Mouse (Mus musculus) intestine, embryonic 15.5 days (tissue): ENCODE results near the gene Tmprss4. TPM values are rescaled to one million over a fixed set of nuclear protein-coding genes. Genes with fewer than 3 reads are reported as not detected.

Experiments used
- ATAC-seq: fragments of 200-750 bp; cut with Nextera tagmentation; 2 replicates; pipeline ENCODE4 v1.8.0; 2017; ENCODE audit warnings: moderate TSS enrichment, moderate library complexity
- H3K27ac ChIP-seq: fragments of 300-500 bp; sonication (generic); 2 replicates; pipeline ENCODE4 v1.5.1; 2015; ENCODE audit warnings: mild to moderate bottlenecking, inconsistent platforms
- H3K27me3 ChIP-seq: fragments of 300-500 bp; sonication (generic); replicated peaks from 2 replicates; pipeline ENCODE4 v1.6.1; 2015; ENCODE audit warnings: inconsistent platforms
- H3K36me3 ChIP-seq: fragments of 300-500 bp; sonication (generic); 2 replicates; pipeline ENCODE4 v1.6.1; 2015; ENCODE audit warnings: inconsistent platforms
- H3K4me1 ChIP-seq: fragments of 300-500 bp; sonication (generic); replicated peaks from 2 replicates; pipeline ENCODE4 v1.6.1; 2015; ENCODE audit warnings: inconsistent platforms
- H3K4me2 ChIP-seq: fragments of 300-500 bp; sonication (generic); replicated peaks from 2 replicates; pipeline ENCODE4 v1.6.1; 2015; ENCODE audit warnings: mild to moderate bottlenecking, inconsistent platforms
- H3K4me3 ChIP-seq: fragments of 300-500 bp; sonication (generic); replicated peaks from 2 replicates; pipeline ENCODE4 v1.5.1; 2015; ENCODE audit warnings: inconsistent platforms
- H3K9ac ChIP-seq: fragments of 300-500 bp; sonication (generic); 2 replicates; pipeline ENCODE4 v1.6.1; 2015; ENCODE audit warnings: inconsistent platforms
- H3K9me3 ChIP-seq: fragments of 300-500 bp; sonication (generic); 2 replicates; pipeline ENCODE4 v1.6.1; 2016; ENCODE audit warnings: inconsistent platforms
- WGBS: fragments of 180-500 bp; shearing (Covaris S2); methylation state at CpG from one replicate; pipeline ENCODE4 v1.1.7; 2015; 5-methylcytosine and 5-hydroxymethylcytosine counted together
- polyA plus RNA-seq: library from polyadenylated mRNA; unstranded; fragments of >200 nt; fragmentation: Nextera tagmentation; extraction: Ambion mirVana; gene quantifications from 2 replicates; pipeline ENCODE4 v1.2.1, GENCODE M21; 2015

Gene Tmprss4
- polyA plus RNA-seq, 1 experiment from 2014 or later = 29.1 TPM

DNA sequence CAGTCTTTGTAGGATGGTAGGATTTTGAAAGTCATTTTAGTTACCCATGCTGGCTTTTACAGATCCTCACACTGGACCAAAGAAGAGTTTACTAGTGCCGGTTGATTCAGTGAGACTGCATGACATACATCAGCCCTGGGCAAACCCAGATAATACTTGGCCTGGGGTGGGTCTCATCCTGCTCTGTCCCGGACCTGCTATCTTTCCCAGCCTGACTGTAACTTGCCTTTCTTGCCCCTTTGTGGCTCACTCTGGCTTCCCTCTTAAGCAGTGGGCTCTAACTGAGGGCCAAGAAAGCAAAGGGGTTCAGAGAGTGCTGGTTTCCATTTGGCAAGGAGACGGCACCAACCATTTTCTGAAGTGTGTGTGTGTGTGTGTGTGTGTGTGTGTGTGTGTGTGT, 15.8 kb upstream of the Tmprss4 start:
- 84% methylated on average over 3 of the region's 3 CpGs for WGBS

DNA sequence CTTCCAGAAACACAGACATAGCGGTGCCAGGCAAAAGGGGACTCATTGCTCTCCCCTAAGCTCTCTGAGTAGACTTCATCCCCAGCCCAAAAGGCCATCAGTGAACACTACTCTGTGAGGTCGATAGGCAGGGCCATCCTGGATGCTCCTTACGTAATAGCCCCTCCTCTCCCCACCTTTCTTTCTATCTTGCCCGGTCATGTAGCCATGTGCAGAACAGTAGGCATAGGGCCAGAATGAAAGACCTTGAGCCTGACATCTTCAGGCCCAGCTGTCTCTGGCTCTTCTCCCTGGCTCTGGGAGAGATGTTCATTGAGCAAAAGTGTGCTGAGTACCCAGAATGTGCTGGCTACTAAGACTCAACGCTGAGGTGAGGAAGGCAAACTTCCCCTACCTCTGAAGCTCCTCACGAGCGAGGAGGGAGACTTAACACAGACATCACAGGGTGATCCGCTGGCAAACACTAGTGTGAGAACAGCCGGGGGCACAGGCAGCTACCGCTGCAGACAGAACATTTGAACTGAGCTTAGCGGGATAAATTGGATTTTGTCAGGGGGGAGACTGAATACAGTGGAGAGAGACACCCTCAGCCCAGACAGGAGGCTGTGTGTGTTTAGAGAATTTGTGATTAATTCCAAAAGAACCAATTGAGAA, 11.8 kb upstream of the Tmprss4 start:
- no peaks in the 10 kb centered on the region for H3K4me1 ChIP-seq
- no peaks in the 10 kb centered on the region for H3K9me3 ChIP-seq
- H3K4me2 ChIP-seq = no peak overlapping the region
- WGBS = 50% methylated on average over 11 of the region's 11 CpGs
- no peaks in the 10 kb centered on the region for H3K27me3 ChIP-seq
- no peak overlapping the region for H3K4me3 ChIP-seq
- no peak overlapping the region for H3K27ac ChIP-seq
- no peak for ATAC-seq
- no peaks in the 10 kb centered on the region for H3K36me3 ChIP-seq
- no peak overlapping the region for H3K9ac ChIP-seq

More for the DNA sequence above, 15.8 kb upstream of the Tmprss4 start:
- Histone ChIP-seq H3K9ac (no peak overlapping the region), H3K4me3 (no peak overlapping the region), H3K27me3 (no peaks in the 10 kb centered on the region; the same call in 1 of the 2 replicates), H3K4me1 (no peaks in the 10 kb centered on the region), H3K36me3 (no peaks in the 10 kb centered on the region), H3K4me2 (no peak overlapping the region), H3K9me3 (no peaks in the 10 kb centered on the region), H3K27ac (no peak overlapping the region)
- no peak for ATAC-seq

DNA sequence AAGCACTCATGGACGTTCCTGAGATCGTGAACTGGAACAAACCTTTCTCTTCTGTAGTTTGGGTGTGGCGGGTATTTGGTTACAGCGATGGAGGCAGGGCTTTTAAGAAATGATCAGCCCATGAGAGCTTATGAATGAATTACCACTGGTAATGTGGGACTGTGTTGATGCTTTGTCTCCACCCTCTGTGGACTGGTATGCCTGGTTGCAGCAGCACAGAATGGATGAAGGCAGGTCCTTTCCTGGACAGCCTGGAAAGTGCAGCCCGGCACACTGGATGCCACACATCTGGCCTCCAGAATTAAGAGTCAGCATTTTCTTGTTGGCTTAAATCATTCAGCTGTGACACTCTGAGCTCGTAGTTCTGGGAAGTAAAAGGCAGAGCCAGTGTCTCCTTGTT, 8.1 kb upstream of the Tmprss4 start:
- H3K27me3 ChIP-seq = no peaks in the 10 kb centered on the region
- WGBS = 68% methylated on average over 6 of the region's 6 CpGs
- no peak overlapping the region for H3K27ac ChIP-seq
- H3K4me2 ChIP-seq = no peak overlapping the region
- H3K4me1 ChIP-seq = no peaks in the 10 kb centered on the region
- ATAC-seq = no peak
- no peaks in the 10 kb centered on the region for H3K36me3 ChIP-seq
- H3K9ac ChIP-seq = no peak overlapping the region
- no peaks in the 10 kb centered on the region for H3K9me3 ChIP-seq
- no peak overlapping the region for H3K4me3 ChIP-seq

DNA sequence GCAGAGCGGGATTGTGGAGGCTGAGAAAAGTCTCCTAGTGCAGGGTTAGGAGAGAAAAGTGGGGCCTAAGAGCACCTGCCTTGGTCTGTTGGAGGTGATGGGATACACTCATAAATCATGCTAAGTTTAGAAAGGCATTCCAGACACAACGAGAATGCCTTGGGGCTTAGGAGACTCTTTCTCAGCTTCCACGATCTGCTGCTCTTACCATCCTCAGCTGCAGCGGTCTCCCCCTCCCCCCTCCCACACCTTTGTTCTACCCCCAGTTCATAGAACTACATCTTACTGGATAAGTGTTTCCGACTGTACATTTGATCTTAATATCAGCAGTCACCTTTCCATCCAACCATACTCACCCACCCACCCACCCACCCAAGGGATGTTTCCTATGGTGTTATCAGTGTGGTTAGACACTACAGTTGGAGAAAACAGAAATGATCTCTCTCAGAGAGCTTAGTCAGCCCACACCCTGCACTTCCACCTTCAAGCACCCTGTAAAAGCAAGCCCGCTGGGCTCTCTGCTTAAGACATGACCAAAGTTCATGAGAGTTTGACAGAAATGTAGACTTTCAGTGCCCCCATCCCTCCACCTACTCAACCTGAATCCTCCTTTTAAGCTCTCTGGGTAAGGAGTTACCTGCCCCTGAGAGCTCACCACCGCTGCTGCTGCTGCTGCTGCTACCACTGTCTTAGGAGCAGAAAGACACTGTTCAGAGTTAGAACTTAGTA, 3.3 kb upstream of the Tmprss4 start:
- no peak overlapping the region for H3K4me2 ChIP-seq
- 0 out of 2 replicates have a peak, but pooled peaks cover 4% of the 10 kb centered on the region for H3K4me1 ChIP-seq
- H3K27ac ChIP-seq = no peak overlapping the region
- no peaks in the 10 kb centered on the region for H3K9me3 ChIP-seq
- H3K36me3 ChIP-seq = no peaks in the 10 kb centered on the region
- H3K4me3 ChIP-seq = no peak overlapping the region
- 69% methylated on average over 7 of the region's 7 CpGs for WGBS
- no peak for ATAC-seq
- no peak overlapping the region for H3K9ac ChIP-seq
- H3K27me3 ChIP-seq = no peaks in the 10 kb centered on the region

DNA sequence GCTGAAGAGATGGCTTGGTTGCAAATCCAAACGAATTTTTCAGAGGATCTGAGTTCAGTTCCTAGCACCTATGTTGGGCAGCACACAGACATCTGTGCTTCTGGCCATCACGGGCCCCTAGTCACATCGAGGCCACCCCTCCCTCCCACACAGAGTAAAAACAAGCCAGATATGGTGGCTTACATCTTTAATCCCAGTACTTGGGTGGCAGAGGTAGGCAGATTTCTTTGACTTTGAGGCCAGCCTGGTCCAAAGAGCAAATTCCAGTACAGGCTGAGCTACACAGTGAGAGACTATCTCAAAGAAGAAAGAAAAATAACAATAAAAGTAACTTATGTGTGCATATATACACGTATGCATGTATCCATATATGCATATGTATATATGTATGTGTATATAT, 2.2 kb upstream of the Tmprss4 start:
- Histone ChIP-seq H3K4me3 (no peak overlapping the region), H3K27me3 (no peaks in the 10 kb centered on the region), H3K36me3 (no peaks in the 10 kb centered on the region), H3K27ac (no peak overlapping the region), H3K4me2 (no peak overlapping the region), H3K9ac (no peak overlapping the region), H3K4me1 (peaks cover 10% of the 10 kb centered on the region; the same call in 1 of the 2 replicates), H3K9me3 (no peaks in the 10 kb centered on the region)
- ATAC-seq = no peak
- WGBS = 77% methylated on average over 4 of the region's 4 CpGs

DNA sequence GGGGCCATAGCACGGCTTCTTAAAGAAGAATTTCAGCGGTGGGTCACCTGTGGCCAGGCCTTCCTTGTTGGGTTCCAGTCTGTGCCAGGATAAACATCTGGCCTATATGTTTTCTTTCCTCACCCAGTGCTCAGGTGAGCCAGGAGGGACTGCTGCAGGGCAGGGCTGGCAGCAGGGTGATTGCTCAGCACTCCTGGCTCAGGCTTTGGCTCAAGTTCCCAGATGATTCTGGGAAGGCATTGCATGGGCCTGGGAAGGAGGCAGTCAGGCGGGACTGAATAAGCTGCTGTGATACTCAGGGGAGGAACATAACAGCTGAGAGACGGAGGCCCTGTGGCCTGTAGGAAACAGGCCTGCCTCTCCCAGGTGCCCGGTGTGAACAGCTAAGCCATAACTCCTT, 1.3 kb upstream of the Tmprss4 start:
- Histone ChIP-seq H3K4me3 (no peak overlapping the region), H3K36me3 (no peaks in the 10 kb centered on the region), H3K9me3 (no peaks in the 10 kb centered on the region), H3K4me2 (no peak overlapping the region), H3K9ac (no peak overlapping the region), H3K27me3 (no peaks in the 10 kb centered on the region), H3K27ac (no peak overlapping the region), H3K4me1 (peaks cover 12% of the 10 kb centered on the region; the same call in 1 of the 2 replicates)
- 84% methylated on average over 5 of the region's 5 CpGs for WGBS
- no peak for ATAC-seq

DNA sequence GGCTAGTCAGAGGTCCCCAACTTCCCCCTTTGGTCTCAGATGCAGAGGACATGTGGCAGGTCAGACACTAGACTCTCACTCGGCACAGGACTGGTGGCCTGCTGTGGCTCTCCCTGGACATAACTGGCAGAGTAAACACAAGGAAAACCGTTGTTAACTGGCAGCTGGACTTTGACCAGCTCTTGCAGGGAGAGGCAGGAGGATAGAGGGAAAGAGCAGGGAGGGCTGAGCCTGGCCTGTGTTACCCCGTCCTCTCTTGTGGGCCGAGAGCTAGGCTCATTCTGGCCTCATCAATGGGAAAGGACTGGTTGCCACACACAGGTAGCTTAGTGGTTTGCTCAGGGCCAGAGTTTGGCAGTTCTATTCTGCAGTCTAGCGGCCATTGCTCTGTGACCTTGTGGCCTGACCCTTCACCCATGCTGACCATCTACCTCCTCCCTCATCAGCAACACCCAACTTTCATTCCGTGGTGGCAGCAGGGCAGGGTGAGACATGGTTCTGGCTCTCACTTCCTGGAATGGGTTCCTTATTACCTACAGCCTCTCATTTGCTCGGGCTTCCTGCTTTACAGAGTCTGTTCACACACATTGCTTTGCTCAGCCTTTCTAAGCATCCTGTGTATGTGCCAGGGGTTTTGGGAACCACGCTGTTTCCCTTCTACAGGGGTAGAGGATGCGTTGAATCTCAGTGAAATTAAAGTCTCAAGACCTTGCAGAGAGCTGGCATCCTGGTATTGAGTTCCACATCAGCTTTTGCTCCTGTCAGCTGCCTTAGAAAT, 1.7 kb downstream of the Tmprss4 start:
- Histone ChIP-seq H3K4me1 (peaks cover 14% of the 10 kb centered on the region; the same call in 1 of the 2 replicates), H3K9me3 (no peaks in the 10 kb centered on the region), H3K36me3 (no peaks in the 10 kb centered on the region), H3K27me3 (no peaks in the 10 kb centered on the region), H3K4me3 (peak overlapping the region; percentile 25; the same call in 1 of the 2 replicates), H3K4me2 (peak overlapping the region; percentile 52), H3K9ac (no peak overlapping the region), H3K27ac (peak overlapping the region; percentile 85)
- 49% methylated on average over 9 of the region's 9 CpGs for WGBS
- peak; percentile 72 for ATAC-seq

DNA sequence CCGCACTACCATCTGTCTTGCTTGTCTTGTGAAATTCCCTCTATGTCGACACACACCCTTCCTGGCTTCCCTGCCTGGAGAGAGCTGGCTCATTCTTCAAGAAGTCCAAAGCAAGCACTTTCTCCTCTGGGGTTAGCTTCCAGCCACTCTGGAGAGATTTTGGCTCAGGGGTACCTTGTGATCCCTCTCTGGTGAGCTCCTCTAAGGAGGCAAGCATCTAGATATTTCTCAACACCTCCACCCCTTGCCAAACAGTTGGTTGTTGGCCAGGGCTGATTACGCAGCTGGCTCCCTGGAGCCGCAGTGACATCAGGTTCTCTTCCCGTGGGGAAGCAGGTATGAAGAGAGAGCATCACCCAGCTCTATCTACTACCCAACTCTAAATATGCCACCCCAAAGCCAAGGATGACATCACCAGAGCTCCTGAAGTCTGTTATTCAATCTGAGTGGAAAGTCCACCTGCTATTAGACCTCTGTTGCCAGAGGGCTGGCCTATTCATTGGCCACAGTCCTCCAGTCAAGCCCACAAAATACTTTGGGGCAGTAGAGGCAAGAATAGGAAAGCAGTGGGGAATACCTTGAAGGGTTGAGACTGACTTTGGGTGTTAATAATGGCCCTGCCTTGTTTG, 2.5 kb downstream of the Tmprss4 start:
- H3K36me3 ChIP-seq = no peaks in the 10 kb centered on the region
- no peak overlapping the region for H3K4me3 ChIP-seq
- no peak overlapping the region for H3K9ac ChIP-seq
- H3K4me2 ChIP-seq = peak overlapping the region; percentile 52
- ATAC-seq = no peak
- WGBS = 80% methylated on average over 5 of the region's 5 CpGs
- peak overlapping the region; percentile 85; the same call in 1 of the 2 replicates for H3K27ac ChIP-seq
- no peaks in the 10 kb centered on the region for H3K9me3 ChIP-seq
- H3K4me1 ChIP-seq = peaks cover 16% of the 10 kb centered on the region; the same call in 1 of the 2 replicates
- H3K27me3 ChIP-seq = no peaks in the 10 kb centered on the region

DNA sequence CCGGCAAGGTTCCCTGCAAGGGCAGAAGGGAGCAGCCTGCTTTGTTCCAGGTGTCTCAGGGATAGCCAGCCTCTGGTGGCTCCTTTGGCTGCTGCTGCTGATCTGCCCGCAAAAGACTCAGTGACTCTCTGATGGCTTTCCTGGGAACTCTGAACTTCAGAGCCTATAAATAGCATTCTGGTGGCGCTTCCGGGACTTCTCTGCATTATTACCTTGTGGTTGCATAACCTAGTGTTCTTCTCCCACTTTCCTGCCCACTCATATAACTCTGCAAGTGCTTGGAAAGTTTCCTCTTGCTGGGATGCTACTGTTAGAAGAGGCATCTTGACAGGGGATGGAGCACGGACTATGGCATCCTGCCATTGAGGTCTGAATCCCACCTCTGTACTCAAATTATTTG, 6.3 kb downstream of the Tmprss4 start:
- no peak overlapping the region for H3K4me3 ChIP-seq
- H3K4me2 ChIP-seq = no peak overlapping the region
- ATAC-seq = no peak
- no peaks in the 10 kb centered on the region for H3K9me3 ChIP-seq
- peaks cover 12% of the 10 kb centered on the region; the same call in 1 of the 2 replicates for H3K4me1 ChIP-seq
- 71% methylated on average over 5 of the region's 5 CpGs for WGBS
- H3K9ac ChIP-seq = no peak overlapping the region
- H3K27me3 ChIP-seq = no peaks in the 10 kb centered on the region
- H3K27ac ChIP-seq = no peak overlapping the region
- no peaks in the 10 kb centered on the region for H3K36me3 ChIP-seq

DNA sequence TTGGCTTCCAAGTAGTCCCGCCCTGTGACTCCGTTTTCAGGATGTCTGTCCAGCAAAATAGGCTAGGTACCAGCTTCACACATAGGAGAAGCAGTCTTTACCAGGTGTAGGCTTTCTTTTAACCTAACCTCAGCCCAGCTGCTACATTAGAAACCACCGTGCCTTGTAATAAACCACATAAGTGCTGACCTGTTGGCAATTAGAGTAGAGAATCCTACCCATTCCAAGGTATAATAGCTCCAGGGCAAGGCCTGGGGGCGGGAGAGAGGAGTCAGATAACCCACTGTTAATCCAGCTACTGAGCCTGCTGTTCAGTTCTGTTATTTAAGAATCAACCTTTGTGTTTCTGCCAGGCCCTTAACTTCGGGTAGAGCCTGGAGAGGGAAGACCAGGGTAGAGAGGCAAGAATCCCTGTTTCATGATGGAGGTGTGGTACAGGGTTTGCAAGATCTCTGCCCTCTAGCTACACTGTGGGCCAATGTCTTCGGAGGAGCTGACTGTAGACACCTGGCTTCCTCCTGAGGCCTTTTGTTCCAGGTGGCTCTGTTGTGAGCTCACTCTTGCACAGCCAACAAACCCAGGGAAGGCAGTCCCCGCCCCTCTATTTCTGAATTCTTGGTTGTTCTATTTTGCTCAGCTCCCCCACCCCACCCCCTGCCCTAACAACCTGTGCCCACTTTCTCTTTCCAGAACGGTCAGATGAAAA, 7.6 kb downstream of the Tmprss4 start:
- 77% methylated on average over 8 of the region's 8 CpGs for WGBS
- Histone ChIP-seq H3K4me3 (no peak overlapping the region), H3K27me3 (no peaks in the 10 kb centered on the region), H3K4me1 (0 out of 2 replicates have a peak, but pooled peaks cover 8% of the 10 kb centered on the region), H3K4me2 (no peak overlapping the region), H3K36me3 (no peaks in the 10 kb centered on the region), H3K27ac (no peak overlapping the region), H3K9me3 (no peaks in the 10 kb centered on the region), H3K9ac (no peak overlapping the region)
- no peak for ATAC-seq

DNA sequence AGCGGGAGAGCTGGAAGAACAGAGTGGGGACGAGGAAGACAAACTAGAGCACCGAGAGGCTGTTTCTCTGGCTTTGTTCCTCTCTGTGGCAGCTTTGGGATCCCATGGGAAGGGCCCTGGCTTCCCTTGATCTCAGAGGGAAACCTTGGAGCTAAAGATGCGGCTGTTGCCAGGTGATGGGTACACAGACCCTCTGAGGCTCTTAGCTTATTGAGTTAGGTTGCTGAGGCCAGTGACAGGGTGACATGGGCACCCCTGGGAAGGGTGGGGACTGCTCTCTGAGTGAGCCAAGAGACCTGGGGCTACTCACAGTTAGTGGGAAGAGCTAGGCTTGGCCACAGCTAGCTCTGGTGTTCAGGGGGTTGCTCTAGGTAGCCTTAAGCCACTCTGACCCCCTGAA, 8.4 kb downstream of the Tmprss4 start:
- H3K4me3 ChIP-seq = no peak overlapping the region
- H3K27ac ChIP-seq = no peak overlapping the region
- H3K9ac ChIP-seq = no peak overlapping the region
- H3K4me1 ChIP-seq = 0 out of 2 replicates have a peak, but pooled peaks cover 4% of the 10 kb centered on the region
- no peaks in the 10 kb centered on the region for H3K36me3 ChIP-seq
- no peaks in the 10 kb centered on the region for H3K27me3 ChIP-seq
- 67% methylated on average over 4 of the region's 4 CpGs for WGBS
- H3K9me3 ChIP-seq = no peaks in the 10 kb centered on the region
- no peak for ATAC-seq
- H3K4me2 ChIP-seq = no peak overlapping the region
